Mouse (Mus musculus) MEL (cell line): ENCODE measurements around the gene Ift20.

Experiments
- CTCF ChIP-seq, 3 experiments: IDR thresholded peaks in 2 of 3; conservative IDR thresholded peaks in 1 of 3; 2 replicates each; pipeline ENCODE4 v1.5.1; 2011 to 2012; ENCODE audit warnings: low read length in 3 of 3, low read depth in 2 of 3, mild to moderate bottlenecking in 2 of 3, improper control_type of control experiment in 1 of 3, inconsistent platforms in 1 of 3, mixed read lengths in 1 of 3, moderate library complexity in 1 of 3; ENCODE audit not compliant: control insufficient read depth in 1 of 3, insufficient read depth in 1 of 3, poor library complexity in 1 of 3, severe bottlenecking in 1 of 3
- E2F4 ChIP-seq: IDR thresholded peaks from 2 replicates; pipeline ENCODE4 v1.6.1; 2011; ENCODE audit warnings: low read depth, low read length, improper control_type of control experiment, borderline replicate concordance
- EP300 ChIP-seq, 2 experiments: IDR thresholded peaks; 2 replicates each; pipeline ENCODE4 v1.6.1; 2011; ENCODE audit warnings: improper control_type of control experiment in 2 of 2, low read length in 2 of 2, low read depth in 1 of 2, mild to moderate bottlenecking in 1 of 2
- JUND ChIP-seq: IDR thresholded peaks from 2 replicates; pipeline ENCODE4 v1.6.1; 2011; ENCODE audit warnings: low read depth, mild to moderate bottlenecking, improper control_type of control experiment, low read length
- MAX ChIP-seq: IDR thresholded peaks from 2 replicates; pipeline ENCODE4 v1.6.1; 2011; ENCODE audit warnings: low read length, improper control_type of control experiment
- MAZ ChIP-seq: IDR thresholded peaks from 2 replicates; pipeline ENCODE4 v1.6.1; 2012; ENCODE audit warnings: low read depth, mild to moderate bottlenecking, inconsistent platforms, low read length, improper control_type of control experiment
- POLR2A ChIP-seq, 2 experiments: IDR thresholded peaks; 2 replicates each; pipeline ENCODE4 v1.6.1; 2011 to 2012; ENCODE audit warnings: low read length in 2 of 2, mild to moderate bottlenecking in 2 of 2, control low read depth in 1 of 2, improper control_type of control experiment in 1 of 2, low read depth in 1 of 2, moderate library complexity in 1 of 2; ENCODE audit not compliant: control insufficient read depth in 1 of 2, insufficient read depth in 1 of 2, poor library complexity in 1 of 2
- RAD21 ChIP-seq: IDR thresholded peaks from 2 replicates; pipeline ENCODE4 v1.6.1; 2011; ENCODE audit warnings: mild to moderate bottlenecking, low read depth, low read length, improper control_type of control experiment
- SMC3 ChIP-seq: IDR thresholded peaks from 2 replicates; pipeline ENCODE4 v1.6.1; 2011; ENCODE audit warnings: low read depth, low read length, improper control_type of control experiment
- USF1 ChIP-seq: IDR thresholded peaks from 2 replicates; pipeline ENCODE4 v1.6.1; 2014; ENCODE audit warnings: low read depth, mild to moderate bottlenecking, inconsistent platforms, low read length, improper control_type of control experiment, moderate library complexity

GRCm38 (mm10) chr11:78551059-78551398 is 14.9 kb downstream of the Ift20 start:
- TF ChIP-seq SMC3 (no peak), JUND (no peak), MAX (no peak), CTCF (IDR thresholded peaks at IDR 0.05 in 2 of 3, conservative IDR thresholded peaks at IDR 0.05 in 1 of 3; ENCODE audit: control insufficient read depth in 1 of 3, insufficient read depth in 1 of 3, low read depth in 2 of 3, low read length in 3 of 3, poor library complexity in 1 of 3, severe bottlenecking in 1 of 3) (no peak), EP300 (IDR thresholded peaks at IDR 0.05; ENCODE audit: low read depth in 1 of 2, low read length in 2 of 2) (no peak; a peak in 1 of 4 replicates), RAD21 (no peak), POLR2A (IDR thresholded peaks at IDR 0.05; ENCODE audit: control insufficient read depth in 1 of 2, insufficient read depth in 1 of 2, low read depth in 1 of 2, low read length in 2 of 2, poor library complexity in 1 of 2) (no peak), USF1 (no peak), E2F4 (no peak), MAZ (no peak)
